Mouse (Mus musculus) macrophage (primary cell): ENCODE results near the gene Ulk4. TPM values are rescaled to one million over a fixed set of nuclear protein-coding genes. Genes with fewer than 3 reads are reported as not detected.
A peak's percentile ranks its signal among the peaks of the same experiment; 100 is the strongest.

Source experiments
- H3K27ac ChIP-seq: fragments of 350-480 bp; formaldehyde crosslinking; 2 replicates; pipeline ENCODE4 v1.9.0; 2021
- H3K36me3 ChIP-seq: fragments of 350-480 bp; formaldehyde crosslinking; 2 replicates; pipeline ENCODE4 v1.9.0; 2021; ENCODE audit errors: inconsistent target
- H3K4me3 ChIP-seq: fragments of 350-480 bp; formaldehyde crosslinking; 2 replicates; pipeline ENCODE4 v1.9.0; 2021; ENCODE audit errors: inconsistent target
- H3K79me2 ChIP-seq: fragments of 350-480 bp; formaldehyde crosslinking; 2 replicates; pipeline ENCODE4 v1.9.0; 2021; ENCODE audit errors: inconsistent target
- WGBS: methylation state at CpG from one replicate; pipeline ENCODE4 v1.1.7; 2026; ENCODE audit warnings: inconsistent platforms; ENCODE audit not compliant: missing documents; 5-methylcytosine and 5-hydroxymethylcytosine counted together
- polyA plus RNA-seq: library from polyadenylated mRNA; stranded (reverse); fragments of 250-400 nt; gene quantifications from 3 replicates; pipeline ENCODE4 v1.2.4, GENCODE M21; 2018; ENCODE audit warnings: inconsistent platforms
- total RNA-seq, 78 experiments: library from RNA; depleted of rRNA; stranded (reverse); fragments of 250-400 nt; gene quantifications; 1 replicate in 9 of 78; 2 replicates in 24 of 78; 3 replicates in 43 of 78; 4 replicates in 2 of 78; pipeline ENCODE4 v1.2.4; 2018; ENCODE audit warnings: inconsistent platforms in 56 of 78

Gene Ulk4
- 10 to 100 TPM in 3 of 26 experiments, 1 to 10 TPM in 22, under 1 TPM in 1; 0.92 to 10.8 (median 6.6) TPM for total RNA-seq (2018; cell fraction: chromatin; rRNA removed)
- 1 to 10 TPM in 1 of 26 experiments, under 1 TPM in 25; 0.33 to 1.5 (median 0.57) TPM for total RNA-seq (2018; cell fraction: cytosol; rRNA removed)
- total RNA-seq (2018; cell fraction: nucleus; rRNA removed) = 1 to 10 TPM in 24 of 26 experiments, under 1 TPM in 2; 0.52 to 3.7 (median 2.2) TPM
- polyA plus RNA-seq = 0.25 to 2.2 TPM (median 1.1 TPM) in 3 replicates

DNA sequence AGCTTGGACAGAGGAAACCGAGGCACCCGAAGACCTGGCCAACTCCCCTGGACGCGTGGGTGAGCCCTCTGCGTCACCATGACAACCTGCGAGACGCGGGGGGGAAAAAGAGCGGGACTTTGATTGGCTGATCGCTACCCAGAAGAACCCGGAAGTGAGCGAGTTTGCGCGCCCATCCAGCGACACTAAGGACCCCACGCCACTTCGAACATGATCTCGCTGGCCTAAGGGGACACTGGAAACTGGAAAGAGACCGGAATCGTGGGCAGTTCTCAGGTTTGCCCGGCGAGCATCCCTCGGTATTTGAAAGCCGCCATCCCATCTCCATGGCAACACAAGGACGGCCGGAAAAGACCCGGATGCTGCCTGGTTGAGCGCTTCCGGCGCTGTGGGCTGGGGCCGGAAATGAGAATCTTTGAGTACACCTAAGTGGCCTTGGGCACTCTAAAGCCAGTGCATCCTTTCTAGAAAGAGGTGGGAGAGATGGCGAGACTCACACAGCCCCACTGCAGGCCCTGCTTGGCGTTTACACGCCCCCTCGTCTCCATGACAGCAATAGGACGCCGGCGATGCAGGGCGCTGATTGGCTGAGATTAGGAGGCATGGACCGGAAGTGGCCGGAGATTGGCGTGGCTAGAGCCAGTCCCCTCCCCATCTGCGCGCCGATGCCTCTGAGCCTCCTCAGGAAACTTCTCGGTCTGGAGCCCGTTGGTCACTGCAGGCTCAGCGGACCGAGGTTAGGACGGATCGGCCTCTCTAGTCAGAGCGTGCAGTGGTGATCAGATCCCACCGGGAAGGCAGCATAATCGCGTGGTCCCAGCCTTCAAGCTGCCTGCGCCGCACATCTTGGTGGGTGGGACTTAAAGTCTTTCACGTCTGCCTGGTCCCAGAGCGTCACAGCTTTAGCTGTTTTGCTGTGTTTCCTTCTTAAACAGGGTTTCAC is at the start of gene Ulk4:
TSS of gene Ulk4 (minus strand) at position 80 of the 943 bp plus-strand sequence.
- Histone ChIP-seq H3K4me3 (peak within 1 kb of the TSS; percentile 82), H3K36me3 (no peaks in the 10 kb centered on the region), H3K27ac (peak within 1 kb of the TSS; percentile 60), H3K79me2 (no peaks in the 10 kb centered on the region)
- WGBS = under 1% methylated on average over 59 of the region's 59 CpGs

DNA sequence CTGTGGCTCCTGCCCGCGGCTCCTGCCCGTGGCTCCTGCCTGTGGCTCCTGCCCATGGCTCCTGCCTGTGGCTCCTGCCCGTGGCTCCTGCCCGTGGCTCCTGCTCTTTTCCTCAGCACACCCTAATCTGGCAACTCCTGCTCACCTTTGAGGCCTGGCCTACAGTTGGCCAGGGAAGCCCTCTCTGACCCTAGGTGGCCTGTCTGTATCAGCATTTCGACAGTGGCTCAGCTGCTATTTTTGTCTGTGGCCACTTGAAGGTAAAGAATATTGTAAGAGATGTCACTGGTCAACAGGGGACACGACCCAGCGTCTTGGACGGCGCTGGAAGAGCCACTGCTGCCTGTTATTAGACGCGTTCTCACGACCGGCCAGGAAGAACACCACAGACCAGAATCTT is 45.0 kb upstream of the Ulk4 start:
- no peak overlapping the region for H3K4me3 ChIP-seq
- 95% methylated on average over 11 of the region's 14 CpGs for WGBS
- no peaks in the 10 kb centered on the region for H3K36me3 ChIP-seq
- H3K27ac ChIP-seq = no peak overlapping the region
- H3K79me2 ChIP-seq = peaks cover 48% of the 10 kb centered on the region

DNA sequence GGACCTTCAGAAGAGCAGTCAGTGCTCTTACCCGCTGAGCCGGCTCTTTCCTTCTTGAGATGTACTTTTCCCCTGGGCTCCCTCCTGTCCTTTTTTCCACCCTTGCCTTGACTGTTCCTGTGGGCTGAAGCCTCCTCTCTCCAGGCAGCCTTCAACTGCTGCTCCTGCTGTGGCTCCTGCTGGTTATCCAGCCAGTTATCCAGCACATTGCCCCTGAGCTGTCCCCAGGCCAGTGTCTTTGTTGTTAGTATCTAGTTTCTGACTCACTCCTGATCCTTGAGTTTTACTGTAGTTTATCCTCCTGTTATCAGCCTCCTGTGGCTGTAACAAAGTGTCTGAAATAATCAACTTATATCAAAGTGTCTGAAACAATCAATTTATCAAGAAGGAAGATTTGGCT is 44.1 kb upstream of the Ulk4 start:
- Histone ChIP-seq H3K4me3 (no peak overlapping the region), H3K36me3 (no peaks in the 10 kb centered on the region), H3K27ac (peak overlapping the region; percentile 64), H3K79me2 (peaks cover 51% of the 10 kb centered on the region)
- WGBS = 93% methylated on average over 2 of the region's 2 CpGs

DNA sequence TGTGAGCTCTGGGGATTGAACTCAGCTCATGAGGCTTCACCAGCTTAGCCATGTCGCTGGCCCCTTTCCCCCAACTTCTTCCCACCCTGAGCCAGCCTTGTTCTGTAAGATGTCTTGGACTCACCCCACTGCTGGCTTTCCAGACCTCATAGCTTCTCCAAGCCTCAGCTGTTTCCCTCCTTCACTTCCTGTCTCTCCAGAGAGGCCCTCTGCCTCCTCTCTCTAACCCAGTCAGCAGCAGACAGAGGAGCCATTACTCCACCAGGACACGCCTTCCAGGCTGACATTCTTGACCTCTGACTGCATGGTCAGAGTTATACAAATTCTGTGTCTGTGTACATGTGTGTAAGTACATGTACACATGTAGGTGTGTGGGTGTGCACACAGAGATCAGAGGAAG is 43.4 kb upstream of the Ulk4 start:
- no peaks in the 10 kb centered on the region for H3K36me3 ChIP-seq
- peaks cover 58% of the 10 kb centered on the region for H3K79me2 ChIP-seq
- peak overlapping the region; percentile 64 for H3K27ac ChIP-seq
- WGBS = 45% methylated on average over 2 of the region's 2 CpGs
- no peak overlapping the region for H3K4me3 ChIP-seq

DNA sequence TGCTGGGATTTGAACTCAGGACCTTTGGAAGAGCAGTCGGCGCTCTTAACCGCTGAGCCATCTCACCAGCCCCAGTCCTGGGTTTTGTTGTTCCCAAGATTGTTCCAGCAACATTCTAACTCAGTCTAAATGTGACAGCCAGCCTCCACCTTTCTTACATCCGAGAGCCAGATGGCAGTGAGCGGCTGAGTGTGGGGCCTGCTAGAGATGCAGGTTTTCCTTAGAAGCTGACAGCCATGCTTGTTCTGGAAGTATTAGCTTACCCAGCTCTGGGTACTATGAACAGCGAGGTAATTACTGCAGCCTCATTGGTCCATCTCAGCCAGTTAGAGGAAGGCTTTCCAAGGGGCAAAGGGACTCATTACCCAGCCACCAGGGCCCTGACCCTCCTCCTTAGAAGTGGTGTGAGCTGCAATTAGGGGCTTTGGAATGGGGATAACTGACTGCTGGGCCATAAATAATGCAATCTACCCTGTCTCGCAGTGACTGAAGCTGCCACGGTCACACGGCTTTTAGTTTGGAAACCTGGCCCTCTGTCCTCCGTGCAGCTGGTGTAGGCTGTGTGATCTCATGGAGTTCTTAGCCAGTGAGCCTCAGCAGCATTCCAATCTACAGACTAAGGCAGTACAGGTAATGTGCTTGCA is 42.4 kb upstream of the Ulk4 start:
- Histone ChIP-seq H3K4me3 (no peak overlapping the region), H3K27ac (peak overlapping the region; percentile 64), H3K79me2 (peaks cover 63% of the 10 kb centered on the region), H3K36me3 (no peaks in the 10 kb centered on the region)
- 96% methylated on average over 10 of the region's 10 CpGs for WGBS

DNA sequence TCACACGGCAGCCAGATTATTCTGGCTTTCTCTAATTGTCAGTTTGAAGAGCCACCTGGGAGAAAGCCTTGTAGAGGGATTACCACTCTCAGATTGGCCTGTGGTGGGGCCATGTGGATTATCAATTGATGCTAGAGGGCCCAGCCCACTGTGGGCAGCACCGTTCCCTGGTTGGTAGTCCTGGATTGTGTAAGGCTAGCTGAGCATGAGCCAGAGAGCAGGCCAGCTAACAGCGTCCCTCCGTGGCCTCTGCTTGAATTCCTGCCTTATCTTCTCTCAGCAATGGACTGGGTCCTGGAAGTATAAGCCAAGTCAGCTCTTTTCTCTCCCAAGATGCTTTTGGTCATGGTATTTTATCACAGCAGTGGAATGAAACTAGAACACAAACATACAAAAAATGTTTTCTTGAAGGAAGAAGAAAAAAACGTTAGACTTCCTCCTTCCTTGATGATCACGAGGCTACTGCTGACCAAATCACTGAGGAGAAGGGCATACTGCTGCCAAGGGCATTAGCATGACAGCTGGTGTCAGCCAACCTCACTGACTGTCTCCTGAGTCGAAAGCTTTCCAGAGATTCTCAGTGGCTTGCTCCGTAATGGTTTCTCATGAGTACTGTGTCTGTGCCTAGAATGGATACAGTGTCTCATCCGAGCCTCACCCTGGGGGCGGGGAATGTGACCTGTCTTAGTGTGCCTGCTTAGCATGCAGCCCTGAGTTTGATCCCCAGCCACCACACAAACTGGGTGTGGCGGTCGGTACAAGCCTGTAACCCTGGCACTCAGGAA is 39.8 kb upstream of the Ulk4 start:
- Histone ChIP-seq H3K4me3 (no peak overlapping the region; the same call in 1 of the 2 replicates), H3K36me3 (no peaks in the 10 kb centered on the region), H3K79me2 (peaks cover 78% of the 10 kb centered on the region), H3K27ac (peak overlapping the region; percentile 100)
- WGBS = 31% methylated on average over 12 of the region's 12 CpGs

DNA sequence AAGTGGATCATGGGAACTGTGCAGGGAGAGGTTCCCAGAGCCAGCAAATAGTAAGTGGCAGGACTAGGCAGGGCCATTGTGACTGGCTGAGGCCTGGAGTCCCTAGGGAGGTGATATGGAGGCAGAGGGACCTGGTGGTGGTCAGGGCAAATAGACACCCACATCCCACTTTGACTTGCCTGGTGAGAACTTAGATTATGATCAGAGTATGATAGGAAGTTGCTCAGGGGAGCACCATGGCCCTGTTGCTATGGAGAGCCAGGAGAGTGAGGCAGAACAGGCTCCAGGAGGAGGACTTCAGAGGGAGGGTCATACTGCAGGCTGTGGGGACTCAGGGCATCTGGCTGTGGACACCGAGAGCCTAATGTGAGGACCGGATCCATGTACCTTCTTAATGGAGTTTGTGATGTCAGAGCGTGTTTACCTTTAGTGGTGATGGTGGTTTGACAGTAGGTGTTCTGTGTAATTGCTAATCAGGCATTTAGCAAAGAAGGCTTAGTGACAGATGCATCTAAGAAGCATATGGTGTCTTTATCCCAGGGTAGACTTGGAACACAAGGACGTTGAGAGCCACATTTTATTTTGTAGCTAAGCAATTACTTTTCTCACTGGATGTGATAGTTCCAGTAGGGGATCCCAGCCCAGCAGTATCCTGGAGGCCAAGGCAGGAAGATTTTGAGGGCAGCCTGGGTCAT is 39.1 kb upstream of the Ulk4 start:
- Histone ChIP-seq H3K36me3 (no peaks in the 10 kb centered on the region), H3K27ac (peak overlapping the region; percentile 100), H3K4me3 (no peak overlapping the region), H3K79me2 (peaks cover 78% of the 10 kb centered on the region)
- 86% methylated on average over 4 of the region's 4 CpGs for WGBS

DNA sequence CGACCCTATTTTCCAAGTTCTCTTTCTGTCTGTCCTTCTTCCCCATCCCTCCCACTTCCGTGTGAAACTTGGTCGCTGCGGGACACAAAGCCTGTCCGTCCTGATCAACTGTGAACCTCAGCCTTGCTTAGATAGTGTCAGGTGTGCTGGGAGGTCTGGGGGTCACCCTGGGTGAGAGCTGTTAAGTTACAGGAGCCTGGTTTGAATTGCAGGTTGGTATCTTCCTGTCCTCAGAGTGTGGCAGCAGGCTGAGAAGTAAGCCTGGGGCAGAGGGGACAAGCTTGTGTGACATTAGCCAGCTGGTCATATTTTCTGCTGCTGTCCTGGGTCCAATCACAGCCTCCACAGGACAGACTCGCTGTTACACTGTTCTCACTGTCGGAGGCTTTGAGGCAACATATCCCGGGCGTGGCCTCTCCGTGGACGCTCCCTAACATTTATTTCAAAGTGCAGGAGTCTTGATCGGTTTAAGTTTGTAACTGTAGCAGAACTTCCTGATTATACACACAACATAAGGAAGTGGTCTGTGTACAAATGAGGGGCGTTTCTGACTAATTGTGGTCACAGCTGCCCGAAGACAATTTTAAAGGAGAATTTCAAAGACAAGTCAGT is 37.6 kb upstream of the Ulk4 start:
- Histone ChIP-seq H3K27ac (peak overlapping the region; percentile 100), H3K79me2 (peaks cover 78% of the 10 kb centered on the region), H3K36me3 (no peaks in the 10 kb centered on the region), H3K4me3 (peak overlapping the region; percentile 46)
- WGBS = under 1% methylated on average over 14 of the region's 14 CpGs

DNA sequence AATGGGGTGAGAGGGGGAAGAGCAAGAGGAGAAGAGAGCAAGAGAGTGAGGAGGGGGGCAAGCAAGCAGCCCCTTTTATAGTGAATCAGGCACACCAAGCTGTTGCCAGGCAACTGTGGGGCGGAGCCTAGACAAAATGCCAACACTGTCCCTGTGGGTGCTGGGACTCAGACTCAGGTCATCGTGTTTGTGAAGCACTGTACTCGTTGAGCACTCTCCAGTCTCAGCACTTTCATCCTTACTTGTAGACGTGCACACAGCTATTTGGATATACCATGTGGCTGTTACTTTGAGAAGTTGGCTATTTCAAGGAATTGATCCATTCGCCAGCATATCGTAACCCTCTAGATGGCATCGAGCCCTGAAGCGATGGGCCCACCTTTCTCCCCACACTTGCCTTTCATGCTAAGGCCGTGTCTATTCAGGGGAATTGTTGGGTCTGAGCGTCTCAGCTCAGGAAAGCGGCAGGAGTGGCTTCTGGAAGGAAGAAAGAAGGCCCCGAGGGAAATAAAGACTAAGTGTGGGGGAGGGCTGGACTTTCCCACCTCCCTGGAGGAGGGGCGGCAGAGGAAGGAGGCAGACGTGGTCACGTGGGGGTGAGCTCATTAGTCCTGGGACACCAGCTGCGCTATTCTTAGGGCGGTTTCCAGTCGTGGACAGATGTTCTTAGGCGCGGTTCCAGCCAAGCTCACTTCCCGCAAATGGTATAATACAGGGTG is 36.8 kb upstream of the Ulk4 start:
- no peaks in the 10 kb centered on the region for H3K36me3 ChIP-seq
- H3K27ac ChIP-seq = peak overlapping the region; percentile 100
- 5% methylated on average over 21 of the region's 21 CpGs for WGBS
- H3K79me2 ChIP-seq = peaks cover 78% of the 10 kb centered on the region
- peak overlapping the region; percentile 46 for H3K4me3 ChIP-seq

DNA sequence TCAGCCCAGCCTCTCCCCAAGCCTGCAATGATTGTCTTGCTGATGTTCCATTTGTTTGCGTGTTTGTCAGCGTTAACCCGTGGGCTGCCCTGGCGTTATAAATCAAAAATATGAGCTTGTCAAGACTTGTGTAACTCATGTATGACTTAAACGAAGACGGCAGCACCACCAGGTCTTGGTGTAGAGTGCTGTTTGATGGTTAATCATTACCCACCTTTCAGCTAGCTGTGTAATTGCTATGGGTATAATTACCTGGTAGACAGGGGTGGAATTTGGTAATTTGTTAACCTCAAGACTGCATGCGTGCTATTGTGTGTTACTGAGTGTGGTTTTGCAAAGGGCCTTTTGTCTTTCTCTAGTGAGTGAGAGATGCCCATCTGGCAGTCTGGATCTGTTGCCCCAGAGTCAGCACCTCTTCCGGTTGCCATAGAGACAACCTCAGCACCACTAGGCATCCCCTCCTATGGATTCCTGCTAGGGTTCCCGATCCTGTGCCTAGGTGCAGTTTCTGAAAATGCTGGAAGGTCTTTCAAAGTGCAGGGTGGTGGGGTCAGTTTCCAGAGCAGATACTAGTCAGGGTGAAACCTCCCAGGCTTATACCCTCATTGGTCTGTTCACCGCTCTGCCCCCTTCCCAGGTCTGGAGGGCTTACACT is 35.4 kb upstream of the Ulk4 start:
- Histone ChIP-seq H3K36me3 (no peaks in the 10 kb centered on the region), H3K4me3 (no peak overlapping the region), H3K27ac (peak overlapping the region; percentile 100; the same call in 1 of the 2 replicates), H3K79me2 (peaks cover 79% of the 10 kb centered on the region)
- 85% methylated on average over 9 of the region's 10 CpGs for WGBS

DNA sequence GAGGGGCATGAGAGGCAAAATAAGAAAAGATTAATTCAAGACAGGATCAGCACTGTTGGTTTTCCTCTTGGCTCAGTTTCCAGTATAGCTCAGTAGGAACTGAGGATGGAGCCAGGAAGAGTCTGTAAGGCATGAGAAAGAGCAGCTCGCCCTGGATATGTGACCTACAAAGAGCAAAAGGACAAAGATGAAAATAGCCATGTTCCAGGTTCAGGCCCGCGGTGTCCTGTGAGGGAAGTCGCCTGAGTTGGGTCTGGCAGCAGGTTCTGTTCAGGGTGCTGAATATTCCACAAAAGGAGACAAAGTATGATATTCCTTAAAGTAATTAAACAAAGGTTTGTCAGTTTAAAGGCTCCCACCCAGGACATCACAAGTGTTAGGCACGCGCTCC is 34.8 kb upstream of the Ulk4 start:
- 95% methylated on average over 6 of the region's 6 CpGs for WGBS
- Histone ChIP-seq H3K36me3 (no peaks in the 10 kb centered on the region), H3K27ac (no peak overlapping the region), H3K4me3 (no peak overlapping the region), H3K79me2 (peaks cover 84% of the 10 kb centered on the region)

DNA sequence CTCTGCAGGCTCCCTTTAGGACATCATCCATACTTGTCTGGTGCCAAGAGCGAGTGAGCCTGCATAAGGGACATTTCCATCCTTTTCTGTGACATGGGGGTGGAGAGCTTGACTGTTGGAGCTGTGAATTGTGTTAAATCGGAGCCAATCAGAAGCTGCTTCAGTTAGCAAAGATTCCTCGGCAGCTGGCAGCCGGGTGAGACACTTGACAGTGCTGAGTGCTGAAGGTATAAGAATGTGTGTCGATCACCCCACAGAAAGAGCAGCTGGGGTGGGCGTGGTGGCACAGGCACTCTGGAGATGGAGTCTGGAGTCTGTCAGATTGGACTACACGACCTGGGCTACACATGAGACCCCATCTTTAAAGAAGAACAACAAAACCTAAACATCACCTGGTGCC is 33.5 kb upstream of the Ulk4 start:
- Histone ChIP-seq H3K79me2 (peaks cover 87% of the 10 kb centered on the region), H3K4me3 (no peak overlapping the region), H3K27ac (no peak overlapping the region), H3K36me3 (no peaks in the 10 kb centered on the region)
- WGBS = 94% methylated on average over 7 of the region's 7 CpGs
